Comparison of ENCODE assay signal across 16 mouse cellular contexts in the genomic region with DNA sequence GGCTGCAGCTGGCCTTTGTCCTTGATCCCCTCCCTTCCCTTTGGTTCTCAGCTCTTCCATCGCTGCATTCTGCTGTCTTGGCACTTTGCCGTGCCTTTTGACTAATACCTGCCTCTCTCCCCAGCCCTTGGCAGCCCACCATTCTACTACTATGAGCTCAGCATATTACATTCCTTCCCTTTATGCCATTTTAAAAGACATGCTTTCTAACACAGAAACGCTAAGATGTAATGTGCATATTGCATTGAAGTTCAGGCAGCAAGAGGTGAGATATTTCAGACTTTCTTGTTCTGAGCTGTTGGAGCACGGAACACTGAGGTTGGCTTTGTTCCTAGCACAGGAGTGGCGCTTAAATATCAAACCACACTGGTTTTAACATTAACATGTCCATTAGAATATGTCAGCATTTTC. TPM values are rescaled to one million over a fixed set of nuclear protein-coding genes. Genes with fewer than 3 reads are reported as not detected.
DNase-seq lines count a peak whose midpoint lies in the region; ATAC-seq and TF ChIP-seq lines count a peak whose summit lies in the region.
"Had no signal": no experiment of that assay in that cellular context is flagged by ENCODE, and none has a peak within 500 bp of the region (broad histone marks: within the 10 kb centered on the region; RNA-seq: fewer than 3 reads in every experiment).

No protein-coding gene starts in this region.

- no peaks in the 10 kb centered on the region for H3K4me1 ChIP-seq in forebrain, postnatal 0 days (ENCODE audit: insufficient read depth)
- H3K4me1 ChIP-seq in forebrain, embryonic 10.5 days = no peaks in the 10 kb centered on the region
- no peaks in the 10 kb centered on the region for H3K4me1 ChIP-seq in hindbrain, embryonic 13.5 days (replicated peaks)
- H3K4me1 ChIP-seq: embryonic facial prominence, embryonic 12.5 days; neural tube, embryonic 12.5 days had no signal

- no peak overlapping the region for H3K9ac ChIP-seq in forebrain, postnatal 0 days
- H3K9ac ChIP-seq in hindbrain, embryonic 13.5 days = no peak overlapping the region
- H3K9ac ChIP-seq: embryonic facial prominence, embryonic 12.5 days; liver, embryonic 14.5 days; neural tube, embryonic 12.5 days had no signal

- no peaks in the 10 kb centered on the region for H3K27me3 ChIP-seq in forebrain, postnatal 0 days (ENCODE audit: insufficient read depth, low read length)
- no peaks in the 10 kb centered on the region for H3K27me3 ChIP-seq in forebrain, embryonic 10.5 days (ENCODE audit: poor library complexity, severe bottlenecking)
- no peaks in the 10 kb centered on the region for H3K27me3 ChIP-seq in hindbrain, embryonic 13.5 days
- H3K27me3 ChIP-seq: embryonic facial prominence, embryonic 12.5 days; neural tube, embryonic 12.5 days had no signal

- H3K27ac ChIP-seq in forebrain, postnatal 0 days (ENCODE audit: low read depth, low read length) = no peak overlapping the region
- H3K27ac ChIP-seq in forebrain, embryonic 10.5 days = no peak overlapping the region
- H3K27ac ChIP-seq in hindbrain, embryonic 13.5 days = no peak overlapping the region
- H3K27ac ChIP-seq: embryonic facial prominence, embryonic 12.5 days; heart, adult 2 months; liver, embryonic 14.5 days; neural tube, embryonic 12.5 days had no signal

- no peaks in the 10 kb centered on the region for H3K9me3 ChIP-seq in forebrain, postnatal 0 days (ENCODE audit: low read length)
- no peaks in the 10 kb centered on the region for H3K9me3 ChIP-seq in forebrain, embryonic 10.5 days
- no peaks in the 10 kb centered on the region for H3K9me3 ChIP-seq in hindbrain, embryonic 13.5 days
- H3K9me3 ChIP-seq: embryonic facial prominence, embryonic 12.5 days; neural tube, embryonic 12.5 days had no signal

- no peak overlapping the region for H3K4me3 ChIP-seq in forebrain, postnatal 0 days (ENCODE audit: low read depth, low read length)
- H3K4me3 ChIP-seq in forebrain, embryonic 10.5 days = no peak overlapping the region
- H3K4me3 ChIP-seq in hindbrain, embryonic 13.5 days = no peak overlapping the region
- H3K4me3 ChIP-seq: embryonic facial prominence, embryonic 12.5 days; heart, adult 2 months; neural tube, embryonic 12.5 days had no signal

- TF ChIP-seq CTCF in forebrain, postnatal 0 days (IDR thresholded peaks at IDR 0.05; ENCODE audit: low read depth) = no peak

- peak; percentile 30 for DNase-seq in adrenal gland, postnatal 10 days
- no peak for DNase-seq in adrenal gland, adult 8-10 months
- DNase-seq in forebrain, postnatal 0 days = peak; percentile 31
- no peak for DNase-seq in forebrain, embryonic 10.5 days (ENCODE audit: extremely low spot score, low spot score)
- peak; percentile 40 for DNase-seq in 3T3-L1 (ENCODE audit: low read depth, low spot score)
- peak; percentile 76 to 85 for DNase-seq in kidney, adult 8-10 months
- no peak for DNase-seq in urinary bladder, adult 18-20 months (ENCODE audit: low spot score in 2 of 2)
- DNase-seq: heart, adult 2 months; heart, postnatal 14 days; lung, postnatal 4 days; spleen, adult 18-20 months had no signal

- no peak overlapping the region for H3K4me2 ChIP-seq in forebrain, postnatal 0 days (ENCODE audit: low read depth)
- H3K4me2 ChIP-seq in hindbrain, embryonic 13.5 days = no peak overlapping the region
- H3K4me2 ChIP-seq: embryonic facial prominence, embryonic 12.5 days; neural tube, embryonic 12.5 days had no signal

- no peak for ATAC-seq in forebrain, postnatal 0 days
- no peak for ATAC-seq in hindbrain, embryonic 13.5 days (ENCODE audit: low FRiP score)
- ATAC-seq: midbrain, embryonic 16.5 days had no signal

- 45% methylated on average over 5 of the region's 5 CpGs for WGBS in forebrain, postnatal 0 days
- 94% methylated on average over 5 of the region's 5 CpGs for WGBS in forebrain, embryonic 10.5 days
- 93% methylated on average over 5 of the region's 5 CpGs for WGBS in hindbrain, embryonic 13.5 days

- H3K36me3 ChIP-seq in forebrain, postnatal 0 days (ENCODE audit: insufficient read depth) = peaks cover 19% of the 10 kb centered on the region
- peaks cover 64% of the 10 kb centered on the region for H3K36me3 ChIP-seq in forebrain, embryonic 10.5 days (replicated peaks)
- peaks cover 55% of the 10 kb centered on the region for H3K36me3 ChIP-seq in hindbrain, embryonic 13.5 days

RNA-seq across cellular contexts. Expression of a gene that starts 11.7 kb away (rescaled TPM):
- 10 to 100 TPM; 31.4 to 37.3 TPM for total RNA-seq in adrenal gland, postnatal 10 days (2021)
- 10 to 100 TPM; 44.1 to 68.0 (median 53.9) TPM for total RNA-seq in adrenal gland, adult 8-10 months (2022)
- total RNA-seq in forebrain, postnatal 0 days (2014; rRNA removed) = 19.8 and 25.4 TPM in 2 replicates
- 4.0 and 6.2 TPM in 2 replicates for polyA plus RNA-seq in forebrain, postnatal 0 days (2015; fragmentation: Nextera tagmentation; extraction: Ambion mirVana)
- polyA plus RNA-seq in forebrain, embryonic 10.5 days (2016; fragmentation: Nextera tagmentation; extraction: Ambion mirVana) = 7.4 and 7.7 TPM in 2 replicates
- 8.9 and 9.1 TPM in 2 replicates for polyA plus RNA-seq in hindbrain, embryonic 13.5 days (2015; fragmentation: Nextera tagmentation; extraction: Ambion mirVana)

RNA-seq across cellular contexts. Expression of a gene that starts 36.1 kb away (rescaled TPM):
- 100 to 1,000 TPM in 1 of 2 experiments, 1 to 10 TPM in 1; 7.9 to 122 TPM for total RNA-seq in adrenal gland, postnatal 10 days (2021)
- 100 to 1,000 TPM in 2 of 4 experiments, 10 to 100 TPM in 2; 14.1 to 367 (median 92.9) TPM for total RNA-seq in adrenal gland, adult 8-10 months (2022)
- total RNA-seq in forebrain, postnatal 0 days (2014; rRNA removed) = 28.4 and 80.6 TPM in 2 replicates
- 60.0 and 67.8 TPM in 2 replicates for polyA plus RNA-seq in forebrain, postnatal 0 days (2015; fragmentation: Nextera tagmentation; extraction: Ambion mirVana)
- polyA plus RNA-seq in forebrain, embryonic 10.5 days (2016; fragmentation: Nextera tagmentation; extraction: Ambion mirVana) = 1.6 and 1.7 TPM in 2 replicates
- polyA plus RNA-seq in hindbrain, embryonic 13.5 days (2015; fragmentation: Nextera tagmentation; extraction: Ambion mirVana) = 9.2 and 12.6 TPM in 2 replicates

RNA-seq across cellular contexts. Expression of a gene that starts 37.2 kb away (rescaled TPM):
- 10 to 100 TPM in 1 of 2 experiments, 1 to 10 TPM in 1; 8.5 to 11.4 TPM for total RNA-seq in adrenal gland, postnatal 10 days (2021)
- 10 to 100 TPM in 2 of 4 experiments, 1 to 10 TPM in 2; 8.4 to 13.9 (median 10.1) TPM for total RNA-seq in adrenal gland, adult 8-10 months (2022)
- total RNA-seq in forebrain, postnatal 0 days (2014; rRNA removed) = 6.6 and 9.1 TPM in 2 replicates
- polyA plus RNA-seq in forebrain, postnatal 0 days (2015; fragmentation: Nextera tagmentation; extraction: Ambion mirVana) = 4.9 and 6.3 TPM in 2 replicates
- polyA plus RNA-seq in forebrain, embryonic 10.5 days (2016; fragmentation: Nextera tagmentation; extraction: Ambion mirVana) = 11.1 and 12.7 TPM in 2 replicates
- 14.6 and 14.7 TPM in 2 replicates for polyA plus RNA-seq in hindbrain, embryonic 13.5 days (2015; fragmentation: Nextera tagmentation; extraction: Ambion mirVana)

Comparison
In these comparisons a context has a peak if more than half of its experiments do, and no peak if none do; other contexts are left out.
1. DNase-seq: peak in adrenal gland, postnatal 10 days (single experiment), forebrain, postnatal 0 days (single experiment), 3T3-L1 (single experiment) and kidney, adult 8-10 months (2 of 2); none in adrenal gland, adult 8-10 months (single experiment), forebrain, embryonic 10.5 days (single experiment) and urinary bladder, adult 18-20 months (0 of 2).